Mouse (Mus musculus) stomach, postnatal 0 days (tissue): ENCODE data around the gene Snw1.

Experiments
- CTCF ChIP-seq: IDR thresholded peaks from 2 replicates; pipeline ENCODE4 v1.5.1; 2016; ENCODE audit warnings: antibody characterized with exemption, low read depth, mild to moderate bottlenecking, moderate library complexity
- EP300 ChIP-seq: optimal IDR thresholded peaks from 2 replicates; pipeline ENCODE3; 2016; ENCODE audit warnings: antibody characterized with exemption

GRCm38 (mm10) chr12:87421708-87422507, 50.2 kb downstream of the Snw1 start:
- TF ChIP-seq EP300 (no peak), CTCF (no peak)
